Mouse (Mus musculus) ES-E14 (cell line): ENCODE measurements at regions not wholly inside any gene's neighbourhood (a gene's known extent, or its start where the extent isn't known, plus 50 kb on each side); places are given as distances from the start of the nearest gene placed in this dataset.

Experiments used
- DNase-seq: peaks from one replicate; pipeline ENCODE4 v3.0.0-alpha.2; 2013; ENCODE audit warnings: low read depth, low spot score
- H3K27ac ChIP-seq: 2 replicates; pipeline ENCODE4 v1.5.1; 2012; ENCODE audit warnings: low read depth, mild to moderate bottlenecking, low read length, moderate library complexity, mixed read lengths; ENCODE audit not compliant: poor library complexity, insufficient read depth, severe bottlenecking
- H3K36me3 ChIP-seq: 2 replicates; pipeline ENCODE4 v1.6.1; 2012; ENCODE audit warnings: mild to moderate bottlenecking, low read length, moderate library complexity, mixed read lengths; ENCODE audit not compliant: control insufficient read depth, poor library complexity, insufficient read depth, severe bottlenecking
- H3K4me1 ChIP-seq, 2 experiments: fragments of 150-350 bp in 1 of 2; sonication (generic) in 1 of 2; 2 replicates each; pipeline ENCODE4 v1.6.1; 2012; ENCODE audit warnings: low read length in 2 of 2, mild to moderate bottlenecking in 1 of 2, mixed read lengths in 1 of 2; ENCODE audit not compliant: control insufficient read depth in 2 of 2, insufficient read depth in 2 of 2, poor library complexity in 1 of 2
- H3K4me3 ChIP-seq, 2 experiments: fragments of 150-350 bp in 1 of 2; sonication (generic) in 1 of 2; 2 replicates each; pipeline ENCODE4 v1.5.1; 2012; ENCODE audit warnings: low read length in 2 of 2, low read depth in 1 of 2, mild to moderate bottlenecking in 1 of 2, mixed read lengths in 1 of 2; ENCODE audit not compliant: insufficient read depth in 1 of 2, poor library complexity in 1 of 2, severe bottlenecking in 1 of 2
- H3K9ac ChIP-seq: 2 replicates; pipeline ENCODE4 v1.6.1; 2012; ENCODE audit warnings: low read depth, mild to moderate bottlenecking, low read length, mixed read lengths; ENCODE audit not compliant: poor library complexity, insufficient read depth, severe bottlenecking
- H3K9me3 ChIP-seq: fragments of 150-350 bp; sonication (generic); 2 replicates; pipeline ENCODE4 v1.6.1; 2012; ENCODE audit warnings: low read depth, mild to moderate bottlenecking, low read length; ENCODE audit not compliant: control insufficient read depth, insufficient read depth
- CHD2 ChIP-seq: IDR thresholded peaks from 2 replicates; pipeline ENCODE4 v1.6.1; 2014; ENCODE audit warnings: mild to moderate bottlenecking, low read depth, low read length, inconsistent platforms
- HCFC1 ChIP-seq: IDR thresholded peaks from 2 replicates; pipeline ENCODE4 v1.6.1; 2012; ENCODE audit warnings: low read length, inconsistent platforms, borderline replicate concordance; ENCODE audit not compliant: insufficient read depth
- MAFK ChIP-seq: IDR thresholded peaks from 2 replicates; pipeline ENCODE4 v1.6.1; 2014; ENCODE audit warnings: mild to moderate bottlenecking, low read depth, low read length, inconsistent platforms; ENCODE audit not compliant: insufficient read depth
- ZC3H11A ChIP-seq: IDR thresholded peaks from 2 replicates; pipeline ENCODE4 v1.6.1; 2012; ENCODE audit warnings: low read depth, mild to moderate bottlenecking, inconsistent platforms, low read length, borderline replicate concordance
- ZNF384 ChIP-seq: IDR thresholded peaks from 2 replicates; pipeline ENCODE4 v1.6.1; 2012; ENCODE audit warnings: low read depth, low read length, inconsistent platforms
- in situ Hi-C, 2 experiments: fragments of 600-800 bp; cut with MboI; formaldehyde crosslinking; loops; one replicate each; pipeline ENCODE4 v1.15.1; 2025; ENCODE audit warnings: low sequenced_read_pairs in 2 of 2, inconsistent platforms in 1 of 2; ENCODE audit not compliant: unreplicated experiment in 2 of 2

DNA sequence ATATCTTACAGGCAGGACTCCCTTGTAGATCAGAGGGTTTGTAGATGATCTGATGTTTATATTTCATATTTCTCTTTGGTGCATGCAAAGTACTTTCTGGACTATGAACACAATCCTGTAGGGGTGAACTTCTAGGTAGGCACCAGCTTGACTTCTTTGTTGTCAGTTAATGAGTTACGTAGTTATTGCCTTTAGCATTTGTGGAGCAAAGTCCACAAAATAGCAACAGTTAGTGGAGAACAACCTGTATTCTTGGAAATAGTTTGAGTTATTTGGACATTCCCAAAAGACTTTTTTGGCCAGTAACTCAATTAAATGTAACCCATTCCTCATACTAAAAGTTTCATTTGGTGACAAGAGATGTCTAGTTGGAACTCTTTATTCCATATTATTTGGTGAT lies 306.0 kb downstream of the Gm6377 start:
- no peak for TF ChIP-seq ZNF384
- no peak for TF ChIP-seq HCFC1
- no peak for TF ChIP-seq MAFK
- TF ChIP-seq ZC3H11A = no peak
- no peak for TF ChIP-seq CHD2
- no peaks in the 10 kb centered on the region for H3K4me1 ChIP-seq
- H3K4me3 ChIP-seq = no peak overlapping the region
- no peak overlapping the region for H3K9ac ChIP-seq
- H3K9me3 ChIP-seq = no peaks in the 10 kb centered on the region
- H3K27ac ChIP-seq = no peak overlapping the region
- DNase-seq = no peak
- in situ Hi-C loops = no loop called here
- H3K36me3 ChIP-seq = no peaks in the 10 kb centered on the region

DNA sequence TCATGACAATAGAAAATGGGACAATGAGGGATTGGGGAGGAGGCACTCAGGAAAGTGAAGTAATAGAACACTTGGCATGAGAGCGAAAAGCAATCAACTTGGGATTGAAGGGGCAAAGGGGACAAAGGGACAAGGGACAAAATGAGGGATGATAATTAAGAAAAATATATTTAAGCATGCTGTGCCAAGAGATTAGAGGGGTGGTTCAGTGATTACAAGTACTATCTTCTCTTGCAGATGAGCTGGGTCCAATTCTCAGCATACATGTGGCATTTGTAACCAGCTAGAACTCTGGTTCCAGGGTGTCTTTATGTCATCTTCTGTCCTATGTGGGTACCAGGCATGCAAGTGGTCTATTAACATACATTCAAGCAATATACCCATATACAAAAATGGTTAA lies 355.9 kb downstream of the Gm6377 start:
- H3K4me3 ChIP-seq = no peak overlapping the region
- in situ Hi-C loops = no loop called here
- TF ChIP-seq CHD2 (no peak), HCFC1 (no peak), MAFK (no peak), ZC3H11A (no peak), ZNF384 (no peak)
- H3K36me3 ChIP-seq = no peaks in the 10 kb centered on the region
- H3K9me3 ChIP-seq = no peaks in the 10 kb centered on the region
- H3K4me1 ChIP-seq = no peaks in the 10 kb centered on the region
- H3K9ac ChIP-seq = no peak overlapping the region
- H3K27ac ChIP-seq = no peak overlapping the region
- DNase-seq = no peak

DNA sequence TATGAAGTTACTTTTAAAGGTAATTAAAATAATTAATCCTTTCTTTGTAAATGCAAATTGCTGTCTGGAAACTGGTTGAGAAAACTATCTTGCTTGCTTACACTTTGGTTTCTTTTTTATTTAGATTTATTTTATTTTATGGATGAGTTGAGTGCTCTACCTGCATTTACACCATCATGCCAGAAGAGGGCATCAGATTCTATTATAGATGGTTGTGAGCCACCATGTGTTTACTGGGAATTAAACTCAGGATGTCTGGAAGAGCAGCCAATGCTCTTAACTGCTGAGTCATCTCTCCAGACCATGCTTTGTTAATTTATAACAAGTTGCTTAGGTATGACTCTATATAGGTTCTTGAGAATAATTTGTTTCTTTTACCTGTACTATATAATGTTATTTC lies 390.8 kb downstream of the Gm6377 start:
- Histone ChIP-seq H3K4me3 (no peak overlapping the region), H3K9ac (no peak overlapping the region), H3K27ac (no peak overlapping the region), H3K36me3 (no peaks in the 10 kb centered on the region), H3K9me3 (no peaks in the 10 kb centered on the region), H3K4me1 (no peaks in the 10 kb centered on the region)
- no peak for TF ChIP-seq ZC3H11A
- TF ChIP-seq MAFK = 0 out of 2 replicates have a peak, but pooled peaks have one; percentile 47
- peak; percentile 9 for DNase-seq
- in situ Hi-C loops = no loop called here

DNA sequence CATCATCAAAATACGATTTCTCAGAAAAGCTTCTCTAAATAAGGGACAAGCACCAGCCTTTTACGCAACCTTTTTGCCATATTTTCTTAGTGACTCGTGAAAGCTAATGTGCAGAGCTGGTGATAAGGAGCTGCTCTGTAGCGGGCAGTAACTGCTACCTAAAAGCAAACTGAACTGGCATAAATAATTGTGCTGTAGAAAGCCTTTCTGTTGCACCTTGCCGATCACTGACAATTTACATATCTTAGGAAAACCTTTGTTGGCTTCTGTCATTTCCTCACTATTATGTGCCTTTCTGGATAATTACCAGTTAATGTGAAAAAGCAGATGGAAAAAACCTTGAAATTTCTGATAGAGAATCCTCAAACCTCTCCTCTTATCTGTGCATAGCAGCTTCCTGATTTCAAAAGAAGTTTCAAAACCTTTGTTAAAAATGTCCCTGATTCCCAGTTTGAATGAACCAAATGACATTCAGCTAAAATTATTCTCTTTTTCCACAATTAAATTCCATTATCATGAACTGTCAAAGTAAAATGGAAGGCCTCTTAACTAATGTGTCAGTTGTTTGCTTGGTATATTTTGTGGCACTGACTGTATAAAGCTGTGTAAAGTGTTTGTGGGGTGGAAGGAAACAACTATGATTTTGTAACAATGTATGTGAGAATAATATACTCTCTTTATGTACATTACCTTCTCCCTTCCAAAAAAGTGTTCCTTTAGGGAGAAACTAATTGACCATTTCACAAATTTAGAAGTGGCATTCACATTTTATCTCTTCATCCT lies 430.6 kb downstream of the Gm6377 start:
- Histone ChIP-seq H3K36me3 (no peaks in the 10 kb centered on the region), H3K27ac (no peak overlapping the region), H3K4me1 (no peaks in the 10 kb centered on the region), H3K9me3 (no peaks in the 10 kb centered on the region), H3K9ac (no peak overlapping the region), H3K4me3 (no peak overlapping the region)
- DNase-seq = no peak
- in situ Hi-C loops = no loop called here
- TF ChIP-seq MAFK = no peak
- no peak for TF ChIP-seq HCFC1
- no peak for TF ChIP-seq ZNF384
- TF ChIP-seq ZC3H11A = no peak
- no peak for TF ChIP-seq CHD2
